Mouse (Mus musculus) C2C12 (cell line): ENCODE data around the gene Cit.

ENCODE experiments used
- CEBPB ChIP-seq: IDR thresholded peaks from one replicate; pipeline ENCODE4 v1.6.1; 2011; ENCODE audit warnings: low read depth, mild to moderate bottlenecking, control low read depth, moderate library complexity
- CTCF ChIP-seq: IDR thresholded peaks from one replicate; pipeline ENCODE4 v1.5.1; 2011; ENCODE audit not compliant: control insufficient read depth, insufficient read depth, insufficient read length
- FOSL1 ChIP-seq: IDR thresholded peaks from one replicate; pipeline ENCODE4 v1.8.0; 2011; ENCODE audit warnings: mild to moderate bottlenecking, low read length; ENCODE audit not compliant: poor library complexity, insufficient read depth, severe bottlenecking
- MAX ChIP-seq: IDR thresholded peaks from one replicate; pipeline ENCODE4 v1.6.1; 2011; ENCODE audit warnings: mild to moderate bottlenecking, control low read depth
- MYOD1 ChIP-seq: IDR thresholded peaks from one replicate; pipeline ENCODE4 v1.6.1; 2011; ENCODE audit warnings: low read depth; ENCODE audit not compliant: control insufficient read depth, insufficient read length
- MYOG ChIP-seq: IDR thresholded peaks from one replicate; pipeline ENCODE4 v1.6.1; 2011; ENCODE audit not compliant: control insufficient read depth, insufficient read length; ENCODE audit errors: extremely low read depth

GRCm38 (mm10) chr5:116012503-116012902, 167.4 kb downstream of the Cit start:
- TF ChIP-seq CTCF (no peak), FOSL1 (no peak), CEBPB (no peak), MYOG (no peak), MAX (no peak), MYOD1 (no peak)
